Mouse (Mus musculus) kidney, postnatal 4 days (tissue): ENCODE measurements around the gene Ube2t.

Experiments used
- DNase-seq, 2 experiments: peaks; one replicate each; pipeline ENCODE4 v3.0.0; 2021; ENCODE audit warnings: mixed read lengths in 2 of 2

The Ube2t gene

GRCm38 (mm10) chr1:134995954-134996353 lies 33.6 kb downstream of the Ube2t start:
- peak; percentile 29 to 39 for DNase-seq

- DNase-seq: no peak
Measured at GRCm38 (mm10) chr1:134996471-134996870, 34.1 kb downstream of the Ube2t start.

- no peak for DNase-seq
Measured at GRCm38 (mm10) chr1:134997568-134997967, 35.2 kb downstream of the Ube2t start.

DNA sequence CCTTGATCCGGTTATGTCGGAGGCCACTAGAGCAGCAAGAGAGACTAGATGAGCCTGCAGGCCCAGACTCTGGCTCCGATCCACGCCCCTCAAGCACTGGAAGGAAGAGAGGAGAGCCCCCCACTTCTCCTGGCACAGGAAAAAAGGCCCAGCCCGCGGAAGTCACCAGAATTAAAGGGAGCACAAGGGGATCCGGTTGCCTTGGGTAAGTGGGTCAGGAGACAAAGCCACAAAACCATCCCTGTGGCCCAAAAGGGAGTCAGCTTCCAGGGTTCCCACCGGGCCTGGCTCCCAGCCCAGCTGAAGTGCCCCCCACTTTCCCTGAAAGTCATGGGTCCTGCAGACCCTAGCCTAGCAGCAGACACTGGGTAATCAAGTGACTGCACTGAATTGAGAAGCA lies 35.9 kb downstream of the Ube2t start:
- DNase-seq: no peak

- DNase-seq: no peak
Measured at GRCm38 (mm10) chr1:135000527-135000926, 38.2 kb downstream of the Ube2t start.

DNA sequence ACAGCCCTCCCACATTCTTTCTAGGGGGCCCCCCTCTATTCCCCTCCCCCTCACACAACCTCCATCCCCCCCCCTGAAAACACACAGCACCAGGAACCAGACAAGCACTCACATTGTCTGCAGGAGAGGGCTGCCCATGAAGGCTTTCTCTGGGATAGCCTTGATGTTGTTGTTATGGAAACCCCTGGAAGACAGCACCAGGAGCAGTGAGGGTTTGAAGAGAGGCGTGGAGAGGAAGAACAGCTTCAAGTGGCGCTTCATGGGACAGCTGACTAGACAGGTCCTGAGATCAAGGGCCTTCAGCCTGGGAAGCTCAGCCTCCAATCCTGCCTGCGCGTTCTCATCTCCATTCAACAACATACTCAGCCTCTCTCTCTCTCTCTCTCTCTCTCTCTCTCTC lies 41.0 kb downstream of the Ube2t start:
- no peak for DNase-seq

DNA sequence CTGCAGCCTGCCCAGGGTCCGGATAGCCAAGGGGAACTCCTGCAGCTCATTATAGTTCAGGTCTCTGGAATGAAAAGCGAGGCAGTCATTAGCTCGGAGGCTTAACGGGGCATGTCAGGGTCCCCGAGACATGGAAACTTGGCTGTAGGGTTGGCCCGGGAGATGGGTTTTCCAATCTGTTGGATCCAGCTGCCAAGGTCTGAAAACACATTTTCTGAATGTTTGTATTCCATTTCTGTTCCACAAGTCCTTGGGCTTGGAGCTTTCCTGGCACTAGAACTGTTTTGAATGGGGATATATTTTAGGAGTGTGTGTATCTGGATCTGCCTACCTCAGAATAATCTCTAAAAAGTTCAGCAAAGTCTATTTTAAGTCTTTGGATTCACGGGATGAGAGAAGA lies 43.3 kb downstream of the Ube2t start:
- DNase-seq: no peak

DNA sequence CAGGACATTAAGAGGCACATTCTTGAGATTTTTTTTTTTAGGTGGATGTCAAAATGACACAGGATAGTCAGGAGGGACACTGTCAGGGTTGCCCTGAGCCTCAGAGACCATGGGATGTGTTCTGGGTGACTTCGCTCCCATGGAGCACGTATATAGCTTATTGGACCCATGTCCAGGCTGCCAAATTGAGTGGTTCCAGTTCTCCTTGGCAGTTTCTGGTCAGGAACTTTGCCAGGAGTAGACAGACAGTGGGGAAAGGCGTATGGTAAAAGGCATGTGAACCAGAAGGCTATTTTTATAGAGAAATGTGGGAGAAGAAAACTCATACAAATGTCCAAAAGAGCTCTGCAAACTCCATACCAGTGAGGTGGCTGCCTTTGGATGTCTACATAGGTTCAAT lies 47.5 kb downstream of the Ube2t start:
- DNase-seq: no peak

GRCm38 (mm10) chr1:135011912-135012311 lies 49.5 kb downstream of the Ube2t start:
- DNase-seq: no peak

GRCm38 (mm10) chr1:135012472-135012871 lies 50.1 kb downstream of the Ube2t start:
- DNase-seq: no peak

DNA sequence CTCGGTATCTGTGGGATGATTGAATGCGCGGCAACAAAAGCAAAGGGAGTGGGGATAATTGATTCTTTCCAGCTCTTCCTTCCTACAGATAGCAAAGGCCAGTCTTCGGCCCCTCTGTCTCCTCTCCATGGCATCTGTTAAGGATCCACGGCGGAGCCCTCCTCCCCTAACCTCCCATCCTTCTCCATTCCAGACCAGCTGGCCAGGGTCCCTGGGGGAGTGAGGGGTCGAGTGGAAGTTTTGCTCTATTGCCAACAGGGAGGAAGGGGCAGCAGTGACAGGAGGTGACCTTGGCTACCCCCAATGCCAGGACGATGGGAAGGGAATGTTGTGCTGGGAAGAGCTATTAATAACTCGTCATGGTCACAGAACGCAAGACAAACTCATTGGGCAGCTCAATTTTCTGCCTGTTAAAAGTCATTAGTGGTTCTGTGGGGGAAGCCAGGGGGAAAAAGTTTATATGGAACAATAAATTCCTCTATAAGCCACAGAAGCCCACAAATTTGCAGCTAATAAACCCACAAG lies 52.6 kb downstream of the Ube2t start:
- peak in 1 of 2 experiments; percentile 23 for DNase-seq

DNA sequence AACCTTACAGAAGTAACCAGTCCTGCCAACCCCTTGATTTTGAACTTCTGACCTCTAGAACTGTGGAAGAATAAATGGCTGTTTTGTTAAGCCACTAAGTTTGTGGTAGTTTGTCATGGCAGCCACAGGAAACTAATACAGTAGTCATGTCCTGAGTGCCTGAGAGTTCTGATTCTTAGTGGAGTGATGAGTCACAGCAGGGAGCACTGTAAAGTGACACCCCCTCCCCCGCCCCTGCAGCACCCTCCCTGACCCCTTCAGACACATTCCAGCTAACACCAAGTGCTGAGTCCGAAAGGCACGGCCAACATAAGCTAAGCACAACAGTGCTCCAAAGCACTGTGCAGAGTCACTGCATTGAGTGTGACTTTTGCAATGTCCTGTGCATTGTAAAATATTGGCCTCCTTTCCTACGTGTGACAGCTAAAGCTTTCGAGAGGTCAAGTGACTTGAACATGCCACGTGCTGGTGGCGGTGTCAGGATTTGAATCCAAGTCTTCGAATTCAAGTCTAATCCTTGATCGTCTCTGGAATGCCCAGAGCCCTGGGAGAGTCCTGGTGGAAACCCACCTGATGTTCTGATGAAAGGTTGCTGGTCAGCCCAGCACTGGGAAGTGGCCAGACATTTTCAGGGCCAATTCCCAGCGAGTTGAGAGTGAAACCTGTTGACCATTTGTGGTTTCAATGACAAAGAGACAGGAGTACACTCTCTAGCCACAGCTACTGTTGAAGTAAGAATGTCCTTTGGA lies 54.7 kb downstream of the Ube2t start:
- no peak for DNase-seq

- DNase-seq: no peak
Measured at GRCm38 (mm10) chr1:135017656-135018015, 55.3 kb downstream of the Ube2t start.

DNA sequence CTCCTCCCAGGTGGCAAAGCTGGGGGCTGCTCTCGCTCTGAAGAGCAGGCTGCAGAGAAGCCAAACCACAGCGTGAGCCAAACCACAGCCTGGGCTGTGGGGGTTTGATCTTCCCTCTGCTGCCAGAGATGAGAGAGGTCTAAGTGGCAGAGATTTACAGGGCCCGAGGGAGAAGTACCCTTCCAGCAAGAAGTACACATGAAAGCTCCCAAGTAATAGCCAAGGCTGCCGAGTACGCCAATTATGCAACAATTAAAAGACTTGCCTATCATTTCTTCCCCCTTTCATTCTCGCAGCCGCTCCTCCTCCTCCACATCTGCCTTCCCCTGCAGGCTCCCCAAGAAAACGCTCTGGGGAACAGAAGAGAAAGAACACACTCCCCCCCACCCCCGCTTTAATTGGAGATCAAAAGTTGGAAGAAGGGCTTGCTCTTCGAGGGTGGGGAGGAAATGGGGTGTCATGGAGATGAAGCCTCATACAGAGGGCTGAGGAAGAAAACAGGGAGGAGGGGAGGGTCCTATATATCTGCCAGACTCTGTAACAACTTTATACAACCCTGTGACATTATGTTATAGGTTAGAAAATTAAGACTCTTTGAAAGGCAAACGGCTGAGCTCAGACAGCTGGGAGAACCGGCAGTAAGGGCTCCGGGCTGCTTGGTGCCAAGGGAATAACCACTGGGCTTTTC lies 56.9 kb downstream of the Ube2t start:
- peak; percentile 27 to 50 for DNase-seq

DNA sequence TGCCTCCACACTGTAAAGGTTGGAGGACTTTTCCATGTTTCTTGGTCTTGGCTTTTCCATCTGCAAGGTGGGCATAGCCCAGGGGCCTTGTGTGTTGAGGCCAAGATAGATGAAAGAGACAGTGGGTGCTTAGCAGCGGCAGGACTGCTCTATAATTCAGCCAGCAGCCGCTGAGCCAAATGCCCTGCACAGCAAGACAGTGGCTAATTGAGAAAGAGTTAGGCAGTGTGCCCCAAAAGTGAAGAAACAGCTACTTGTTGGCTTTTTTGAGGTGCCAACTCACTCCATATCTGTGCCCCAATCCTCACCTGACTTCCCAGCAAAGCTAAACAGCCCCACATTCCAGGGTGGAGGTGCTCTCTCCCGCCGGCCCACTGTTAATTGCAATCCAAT lies 57.4 kb downstream of the Ube2t start:
- DNase-seq: peak in 1 of 2 experiments; percentile 27

DNA sequence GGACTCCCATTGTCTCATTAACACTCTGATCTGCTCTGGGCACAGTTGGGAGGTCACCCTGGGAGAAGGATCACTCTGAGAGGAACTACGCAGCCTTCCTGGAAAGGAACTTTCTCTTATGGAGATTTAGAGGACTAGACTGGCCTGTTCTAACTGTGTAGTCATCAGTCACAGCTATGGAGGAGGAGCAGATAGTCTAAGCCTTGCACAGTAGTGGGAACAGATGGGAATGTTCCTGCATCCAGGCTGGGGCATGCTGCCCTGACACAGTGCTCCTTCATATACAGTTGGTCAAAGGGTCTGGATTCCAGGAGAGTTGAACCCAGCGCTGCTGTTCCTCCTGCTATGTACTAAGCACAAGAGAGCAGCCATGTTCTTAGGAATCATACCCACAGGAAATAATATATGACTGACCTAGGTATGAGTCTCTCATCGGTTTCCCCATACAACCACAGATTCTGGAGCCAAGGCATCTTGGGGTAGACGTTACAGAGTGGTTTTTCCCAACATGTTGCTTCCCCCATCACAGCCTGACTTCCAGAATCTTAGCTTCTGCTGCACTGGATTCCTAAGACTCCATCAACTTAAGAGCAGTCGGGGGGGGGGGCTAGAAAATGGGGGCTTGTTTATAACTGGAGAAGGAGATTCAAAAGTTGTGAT lies 58.0 kb downstream of the Ube2t start:
- DNase-seq: peak in 1 of 2 experiments; percentile 11

- DNase-seq: peak; percentile 68 to 79
Measured at GRCm38 (mm10) chr1:135020970-135021369, 58.6 kb downstream of the Ube2t start.

GRCm38 (mm10) chr1:135021936-135022335 lies 59.6 kb downstream of the Ube2t start:
- DNase-seq: no peak

- DNase-seq: no peak
Measured at GRCm38 (mm10) chr1:135023583-135023982, 61.2 kb downstream of the Ube2t start.
